Mouse (Mus musculus): ENCODE measurements around the gene Fam19a2. TPM values are rescaled to one million over a fixed set of nuclear protein-coding genes. Genes with fewer than 3 reads are reported as not detected.

The Fam19a2 gene
- polyA plus RNA-seq (2015; fragmentation: Illumina TruSeq; extraction: RNeasy Lipid Tissue Mini Kit (QIAGEN cat#74804); ENCODE audit: low read depth, low replicate concordance): 34.8 TPM

DNA sequence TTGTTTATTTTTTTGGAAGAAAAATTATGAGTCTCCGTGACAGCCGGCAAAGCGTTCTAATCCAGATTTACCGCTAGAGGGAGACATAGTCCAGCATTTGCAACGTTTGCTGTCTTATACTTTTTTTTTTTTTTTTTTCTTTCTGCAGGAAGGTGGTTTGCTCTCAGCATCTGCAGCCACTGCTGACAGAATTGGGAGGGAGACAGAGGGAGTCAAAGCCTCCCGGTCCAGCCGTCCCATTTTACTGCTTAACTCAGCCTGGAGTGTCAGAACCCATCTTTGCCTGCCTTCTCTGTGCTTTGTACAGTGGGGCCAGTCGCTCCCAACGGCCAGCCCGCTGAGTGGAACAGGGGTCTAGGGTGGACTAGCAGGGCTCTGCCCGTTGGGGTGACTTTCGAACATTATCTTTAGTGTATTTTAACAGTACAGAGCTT, at the start of gene Fam19a2:
Gene Fam19a2, plus strand, starts transcription at position 121 of the 434 bp plus-strand sequence.

Other genes with a start within 250 kb of the Fam19a2 start
- 57.1 TPM for gene Mon2, start 187.5 kb upstream of the Fam19a2 start, polyA plus RNA-seq (2015; fragmentation: Illumina TruSeq; extraction: RNeasy Lipid Tissue Mini Kit (QIAGEN cat#74804); ENCODE audit: low read depth, low replicate concordance)
- 49.7 TPM for gene Usp15, start 67.0 kb upstream of the Fam19a2 start, polyA plus RNA-seq (2015; fragmentation: Illumina TruSeq; extraction: RNeasy Lipid Tissue Mini Kit (QIAGEN cat#74804); ENCODE audit: low read depth, low replicate concordance)

Measured in brain, adult 10 weeks (tissue).